Mouse (Mus musculus): Measurements from ENCODE around the gene Col23a1.
"Not testable (repeated sequence)": the region's sequence is repeated elsewhere in the genome, so short reads cannot be mapped to it uniquely, and the experiment has no call there.

Col23a1 gene

GRCm38 (mm10) chr11:51590002-51590401 is 300.3 kb downstream of the Col23a1 start:
- DNase-seq (ENCODE audit: low spot score), result no peak

GRCm38 (mm10) chr11:51591168-51591567 is 301.4 kb downstream of the Col23a1 start:
- DNase-seq (ENCODE audit: low spot score), result no peak

- DNase-seq (ENCODE audit: low spot score), result no peak
Measured at GRCm38 (mm10) chr11:51591915-51592314, 302.2 kb downstream of the Col23a1 start.

GRCm38 (mm10) chr11:51593368-51593767 is 303.6 kb downstream of the Col23a1 start:
- no peak for DNase-seq (ENCODE audit: low spot score)

GRCm38 (mm10) chr11:51593849-51594248 is 304.1 kb downstream of the Col23a1 start:
- DNase-seq (ENCODE audit: low spot score), result no peak

GRCm38 (mm10) chr11:51594715-51595350 is 305.1 kb downstream of the Col23a1 start:
- DNase-seq (ENCODE audit: low spot score), result no peak

GRCm38 (mm10) chr11:51595459-51596083 is 305.9 kb downstream of the Col23a1 start:
- no peak for DNase-seq (ENCODE audit: low spot score)

GRCm38 (mm10) chr11:51597553-51597952 is 307.8 kb downstream of the Col23a1 start:
- DNase-seq (ENCODE audit: low spot score), result no peak

- no peak for DNase-seq (ENCODE audit: low spot score)
Measured at GRCm38 (mm10) chr11:51602253-51602652, 312.5 kb downstream of the Col23a1 start.

GRCm38 (mm10) chr11:51605602-51606446 is 316.1 kb downstream of the Col23a1 start:
- DNase-seq (ENCODE audit: low spot score), result peak; percentile 86

- DNase-seq (ENCODE audit: low spot score), result peak; percentile 97
Measured at GRCm38 (mm10) chr11:51606447-51607095, 316.9 kb downstream of the Col23a1 start, which contains the start of gene Hnrnpab. Hnrnpab (minus strand) TSS chr11:51606847.

- no peak for DNase-seq (ENCODE audit: low spot score)
Measured at GRCm38 (mm10) chr11:51607096-51607738, 317.5 kb downstream of the Col23a1 start.

- no peak for DNase-seq (ENCODE audit: low spot score)
Measured at GRCm38 (mm10) chr11:51609266-51609909, 319.7 kb downstream of the Col23a1 start.

GRCm38 (mm10) chr11:51609940-51610339 is 320.2 kb downstream of the Col23a1 start:
- DNase-seq (ENCODE audit: low spot score), result not testable (repeated sequence)

GRCm38 (mm10) chr11:51614256-51614655 is 324.5 kb downstream of the Col23a1 start:
- no peak for DNase-seq (ENCODE audit: low spot score)

GRCm38 (mm10) chr11:51615129-51615528 is 325.4 kb downstream of the Col23a1 start:
- no peak for DNase-seq (ENCODE audit: low spot score)

GRCm38 (mm10) chr11:51615601-51616000 is 325.9 kb downstream of the Col23a1 start:
- peak; percentile 56 for DNase-seq (ENCODE audit: low spot score)

GRCm38 (mm10) chr11:51616113-51616512 is 326.4 kb downstream of the Col23a1 start:
- not testable (repeated sequence) for DNase-seq (ENCODE audit: low spot score)

GRCm38 (mm10) chr11:51617693-51618092 is 328.0 kb downstream of the Col23a1 start:
- DNase-seq (ENCODE audit: low spot score), result peak; percentile 74

- DNase-seq (ENCODE audit: low spot score), result no peak
Measured at GRCm38 (mm10) chr11:51618894-51619408, 329.2 kb downstream of the Col23a1 start.
